In genomic region chr17:34652546-34652945, GRCm38 (mm10) we compare ENCODE assay signal across 25 mouse cellular contexts. TPM values are rescaled to one million over a fixed set of nuclear protein-coding genes. Genes with fewer than 3 reads are reported as not detected.
DNase-seq lines count a peak whose midpoint lies in the region.
"Had no signal": no experiment of that assay in that cellular context is flagged by ENCODE, and none has a peak within 500 bp of the region (broad histone marks: within the 10 kb centered on the region; RNA-seq: fewer than 3 reads in every experiment).

No protein-coding gene starts in this region.

- H3K4me3 ChIP-seq in limb, embryonic 10.5 days = no peak overlapping the region
- H3K4me3 ChIP-seq: forebrain, embryonic 10.5 days; heart, embryonic 10.5 days; heart, embryonic 13.5 days had no signal

- 93% methylated on average over 10 of the region's 10 CpGs for WGBS in limb, embryonic 10.5 days

- peak; percentile 30 for DNase-seq in cerebellum, adult 9-11 months
- no peak for DNase-seq in cerebellum, postnatal 14 days
- peak; percentile 90 for DNase-seq in heart, adult 11 months
- DNase-seq in heart, adult 9 months (ENCODE audit: low spot score in 2 of 2) = no peak
- DNase-seq in testis, postnatal 10 days (ENCODE audit: low spot score) = peak; percentile 44
- no peak for DNase-seq in testis, postnatal 14 days (ENCODE audit: low spot score)
- DNase-seq in limb, embryonic 10.5 days (ENCODE audit: low spot score) = no peak
- DNase-seq: adrenal gland, adult 8-10 months; adrenal gland, postnatal 25 days; cerebellum, postnatal 36 days; gastrocnemius, postnatal 14 days; heart, adult 18-20 months; heart, postnatal 14 days; heart, postnatal 4 days; kidney, adult 2 months had no signal

- peaks cover 37% of the 10 kb centered on the region for H3K4me1 ChIP-seq in limb, embryonic 10.5 days

- H3K27me3 ChIP-seq in limb, embryonic 10.5 days (ENCODE audit: low read depth, poor library complexity, severe bottlenecking) = no peaks in the 10 kb centered on the region

- peaks cover 75% of the 10 kb centered on the region for H3K36me3 ChIP-seq in limb, embryonic 10.5 days

- H3K9me3 ChIP-seq in limb, embryonic 10.5 days (replicated peaks) = no peaks in the 10 kb centered on the region
- H3K9me3 ChIP-seq: forebrain, embryonic 10.5 days; heart, embryonic 10.5 days; heart, embryonic 13.5 days had no signal

- no peak overlapping the region for H3K27ac ChIP-seq in limb, embryonic 10.5 days
- H3K27ac ChIP-seq: forebrain, embryonic 10.5 days; heart, embryonic 10.5 days; heart, embryonic 13.5 days; hindbrain, embryonic 14.5 days; hindbrain, postnatal 0 days had no signal

RNA-seq across cellular contexts. Expression of gene Atf6b, which starts 5.6 kb away (rescaled TPM):
- 101 TPM in 2 replicates for polyA plus RNA-seq in limb, embryonic 10.5 days (2016; fragmentation: Nextera tagmentation; extraction: Ambion mirVana)

RNA-seq across cellular contexts. Expression of gene Fkbpl, which starts 8.0 kb away (rescaled TPM):
- 17.9 and 18.9 TPM in 2 replicates for polyA plus RNA-seq in limb, embryonic 10.5 days (2016; fragmentation: Nextera tagmentation; extraction: Ambion mirVana)

RNA-seq across cellular contexts. Expression of gene Tnxb, which starts 17.8 kb away (rescaled TPM):
- polyA plus RNA-seq in limb, embryonic 10.5 days (2016; fragmentation: Nextera tagmentation; extraction: Ambion mirVana) = not detected in 2 replicates
- polyA plus RNA-seq: activated CD4-positive, CD25-positive, alpha-beta regulatory T cell, adult 4 months; CD4-positive, CD25-positive, alpha-beta regulatory T cell, adult 4 months; embryonic facial prominence, embryonic 11.5 days; forebrain, embryonic 10.5 days; inflammation-experienced regulatory T-cells, adult 6 months had no signal

RNA-seq across cellular contexts. Expression of gene Prrt1, which starts 23.2 kb away (rescaled TPM):
- 0.08 TPM in 1 of 2 replicates, not detected in the other for polyA plus RNA-seq in limb, embryonic 10.5 days (2016; fragmentation: Nextera tagmentation; extraction: Ambion mirVana)
- polyA plus RNA-seq: C2C12 had no signal

RNA-seq across cellular contexts. Expression of gene Ppt2, which starts 24.2 kb away (rescaled TPM):
- 21.0 and 21.6 TPM in 2 replicates for polyA plus RNA-seq in limb, embryonic 10.5 days (2016; fragmentation: Nextera tagmentation; extraction: Ambion mirVana)

Comparison
In these comparisons a context has a peak if more than half of its experiments do, and no peak if none do; other contexts are left out.
1. DNase-seq: peak in cerebellum, adult 9-11 months (single experiment), heart, adult 11 months (single experiment) and testis, postnatal 10 days (single experiment); none in cerebellum, postnatal 14 days (0 of 2), heart, adult 9 months (0 of 2), testis, postnatal 14 days (single experiment) and limb, embryonic 10.5 days (single experiment).